Mouse (Mus musculus) liver, embryonic 14.5 days (tissue): ENCODE data around the gene Cd4.

Source experiments
- CTCF ChIP-seq: IDR thresholded peaks from 2 replicates; pipeline ENCODE4 v1.5.1; 2016; ENCODE audit warnings: antibody characterized with exemption, low read depth, control low read depth
- EP300 ChIP-seq: IDR thresholded peaks from 2 replicates; pipeline ENCODE4 v1.6.1; 2016; ENCODE audit warnings: antibody characterized with exemption, low read depth

DNA sequence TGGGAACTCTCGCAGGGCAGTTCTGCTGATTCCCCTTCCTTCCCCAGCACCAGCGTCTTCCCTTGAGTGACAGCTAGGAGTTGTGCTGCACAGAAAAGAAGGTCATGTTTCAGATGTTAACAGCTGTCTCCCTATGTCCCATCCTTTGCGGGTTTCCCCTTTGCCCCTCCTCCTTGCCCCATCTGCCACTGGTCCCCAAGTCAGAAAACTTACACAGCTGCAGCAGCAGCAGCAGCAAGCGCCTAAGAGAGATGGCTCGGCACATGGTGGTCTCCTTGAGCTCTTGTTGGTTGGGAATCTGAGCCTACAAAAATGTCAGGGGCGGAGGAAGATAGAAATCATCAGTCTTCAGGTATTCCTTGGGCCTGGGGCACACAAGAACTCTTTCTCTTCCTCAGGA lies 8.6 kb downstream of the Cd4 start:
- TF ChIP-seq EP300, result no peak
- TF ChIP-seq CTCF, result no peak
